Mouse (Mus musculus) stomach, postnatal 0 days (tissue): Measurements from ENCODE around the gene Vill.

Source experiments
- CTCF ChIP-seq: IDR thresholded peaks from 2 replicates; pipeline ENCODE4 v1.5.1; 2016; ENCODE audit warnings: antibody characterized with exemption, low read depth, mild to moderate bottlenecking, moderate library complexity
- EP300 ChIP-seq: optimal IDR thresholded peaks from 2 replicates; pipeline ENCODE3; 2016; ENCODE audit warnings: antibody characterized with exemption

- peak; percentile 72 for TF ChIP-seq CTCF
- no peak for TF ChIP-seq EP300
Observed at GRCm38 (mm10) chr9:119107566-119107965, 55.0 kb downstream of the Vill start.
